10 mouse cellular contexts compared by ENCODE assay signal in the genomic region with DNA sequence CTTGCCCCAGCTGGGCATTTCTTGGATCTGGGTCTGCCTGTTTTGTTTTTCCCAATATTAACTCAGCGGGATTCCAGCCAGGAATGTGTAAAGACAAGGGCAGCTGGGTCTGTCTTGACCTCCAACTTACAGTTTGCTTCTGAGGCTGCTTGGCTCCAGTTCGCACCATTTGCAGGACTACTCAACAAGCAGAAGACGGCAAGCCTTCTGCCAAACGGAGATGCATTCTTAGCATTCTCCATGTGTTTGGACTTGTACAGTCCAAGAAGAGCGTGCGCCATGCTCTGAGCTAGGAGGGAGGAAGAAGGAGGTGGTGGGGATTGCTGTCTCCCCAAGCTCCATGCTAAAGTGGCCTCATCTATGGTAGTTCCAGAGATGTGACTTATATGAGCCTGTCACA.
DNase-seq lines count a peak whose midpoint lies in the region; ATAC-seq lines count a peak whose summit lies in the region.
"Had no signal": no experiment of that assay in that cellular context is flagged by ENCODE, and none has a peak within 500 bp of the region (broad histone marks: within the 10 kb centered on the region; RNA-seq: fewer than 3 reads in every experiment).

No protein-coding gene starts in this region.

- no peak for ATAC-seq in cerebellum, adult (ENCODE audit: insufficient number of reproducible peaks, low FRiP score, low TSS enrichment)
- ATAC-seq: hindbrain, embryonic 16.5 days had no signal

- peak; percentile 63 to 66 for DNase-seq in cerebellum, postnatal 10 days
- peak; percentile 3 for DNase-seq in kidney, adult 11 months
- no peak for DNase-seq in kidney, adult 9 months
- peak; percentile 87 for DNase-seq in Muller cell, postnatal 12 days (ENCODE audit: inconsistent ontology term)
- peak; percentile 10 to 15 for DNase-seq in kidney, postnatal 4 days
- no peak for DNase-seq in thymus, postnatal 4 days
- DNase-seq in cerebellum, adult 9-11 months, result no peak
- DNase-seq: cerebellum, adult 11 months had no signal

Comparison
In these comparisons a context has a peak if more than half of its experiments do, and no peak if none do; other contexts are left out.
1. DNase-seq: peak in cerebellum, postnatal 10 days (2 of 2), kidney, adult 11 months (single experiment), Muller cell, postnatal 12 days (single experiment) and kidney, postnatal 4 days (2 of 2); none in kidney, adult 9 months (single experiment), thymus, postnatal 4 days (single experiment) and cerebellum, adult 9-11 months (single experiment).